13 mouse cellular contexts compared by ENCODE assay signal in the genomic region with DNA sequence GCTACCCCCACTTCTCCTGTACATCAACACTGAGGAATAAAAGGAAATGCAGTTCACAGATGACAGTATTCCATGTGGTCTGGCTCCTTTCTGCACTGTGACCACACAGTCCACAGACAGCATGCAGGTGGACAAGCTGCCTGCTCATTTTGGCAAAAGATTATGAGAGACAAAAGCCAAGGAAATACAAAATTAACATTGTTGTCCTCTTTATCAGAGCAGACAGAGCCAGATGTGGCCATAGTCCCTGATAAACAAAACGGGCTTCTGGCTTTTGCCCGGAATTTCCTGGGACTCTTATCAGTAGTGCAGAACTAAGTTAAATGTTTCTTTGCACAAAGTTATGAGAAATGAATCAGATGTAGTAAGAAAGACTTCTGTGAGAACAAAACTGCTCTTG.
DNase-seq lines count a peak whose midpoint lies in the region; ATAC-seq and TF ChIP-seq lines count a peak whose summit lies in the region.
"Had no signal": no experiment of that assay in that cellular context is flagged by ENCODE, and none has a peak within 500 bp of the region (broad histone marks: within the 10 kb centered on the region; RNA-seq: fewer than 3 reads in every experiment).

No protein-coding gene starts in this region.

- no peak overlapping the region for H3K4me3 ChIP-seq in kidney, adult 2 months (ENCODE audit: insufficient read depth, low read depth, low read length)
- no peak overlapping the region for H3K4me3 ChIP-seq in MEL (ENCODE audit: control insufficient read depth in 1 of 2, insufficient read depth in 1 of 2, low read depth in 2 of 2, low read length in 2 of 2)
- H3K4me3 ChIP-seq in liver, embryonic 13.5 days (replicated peaks) = no peak overlapping the region
- H3K4me3 ChIP-seq in left cerebral cortex, adult 2 months = no peak overlapping the region
- H3K4me3 ChIP-seq in forebrain, embryonic 14.5 days (ENCODE audit: low read depth, low read length) = no peak overlapping the region
- H3K4me3 ChIP-seq: hindbrain, embryonic 13.5 days; midbrain, embryonic 10.5 days had no signal

- H3K27me3 ChIP-seq in kidney, adult 2 months (replicated peaks; ENCODE audit: control insufficient read depth, insufficient read depth, low read length) = no peaks in the 10 kb centered on the region
- no peaks in the 10 kb centered on the region for H3K27me3 ChIP-seq in MEL (ENCODE audit: control insufficient read depth in 1 of 2, insufficient read depth in 2 of 2, low read length in 2 of 2)
- no peaks in the 10 kb centered on the region for H3K27me3 ChIP-seq in liver, embryonic 13.5 days
- no peaks in the 10 kb centered on the region for H3K27me3 ChIP-seq in forebrain, embryonic 14.5 days (replicated peaks; ENCODE audit: control insufficient read depth, insufficient read depth, low read length)
- H3K27me3 ChIP-seq: hindbrain, embryonic 13.5 days; Patski had no signal

- peak overlapping the region; percentile 69 for H3K4me2 ChIP-seq in liver, embryonic 13.5 days
- H3K4me2 ChIP-seq in forebrain, embryonic 14.5 days (ENCODE audit: low read length) = no peak overlapping the region
- H3K4me2 ChIP-seq: hindbrain, embryonic 13.5 days had no signal

- peak; percentile 55 for ATAC-seq in liver, embryonic 13.5 days (ENCODE audit: low read depth)
- no peak for ATAC-seq in forebrain, embryonic 14.5 days
- ATAC-seq: CD4-positive, CD25-positive, alpha-beta regulatory T cell, adult 4 months; Patski had no signal

- DNase-seq in kidney, adult 2 months = peak; percentile 14
- no peak for DNase-seq in kidney, postnatal 36 days
- peak; percentile 77 for DNase-seq in MEL (ENCODE audit: low read depth, low spot score)
- peak; percentile 88 for DNase-seq in c-Kit-positive CD71-positive TER-119-negative erythroid progenitor cells, embryonic 14.5 days (ENCODE audit: low read depth)
- peak; percentile 63 for DNase-seq in liver, embryonic 13.5 days
- DNase-seq in embryo, embryonic 9.5 days (ENCODE audit: extremely low spot score) = no peak
- no peak for DNase-seq in left cerebral cortex, adult 2 months (ENCODE audit: extremely low spot score in 1 of 2, low spot score in 2 of 2)
- DNase-seq in forebrain, embryonic 14.5 days (ENCODE audit: low spot score) = no peak
- DNase-seq: lung, adult 18-20 months had no signal

- 34% methylated on average over 2 of the region's 2 CpGs for WGBS in kidney, adult 2 months
- 5% methylated on average over 2 of the region's 2 CpGs for WGBS in liver, embryonic 13.5 days (ENCODE audit: insufficient replicate concordance)
- WGBS in forebrain, embryonic 14.5 days = 88% methylated on average over 2 of the region's 2 CpGs

- H3K79me2 ChIP-seq in MEL (ENCODE audit: control insufficient read depth, insufficient read depth, low read length, poor library complexity) = no peaks in the 10 kb centered on the region

- peaks cover 39% of the 10 kb centered on the region for H3K4me1 ChIP-seq in kidney, adult 2 months (ENCODE audit: control insufficient read depth, insufficient read depth, low read length)
- H3K4me1 ChIP-seq in MEL (ENCODE audit: control insufficient read depth in 1 of 2, insufficient read depth in 2 of 2, low read length in 2 of 2) = peaks cover 15 to 33% of the 10 kb centered on the region in 2 experiments
- peaks cover 79% of the 10 kb centered on the region for H3K4me1 ChIP-seq in liver, embryonic 13.5 days (replicated peaks)
- H3K4me1 ChIP-seq in forebrain, embryonic 14.5 days (ENCODE audit: control insufficient read depth, insufficient read depth, low read length) = no peaks in the 10 kb centered on the region; the same call in 1 of the 2 replicates

- no peak overlapping the region for H3K9ac ChIP-seq in MEL (ENCODE audit: control insufficient read depth, low read depth, low read length, poor library complexity, severe bottlenecking)
- H3K9ac ChIP-seq in liver, embryonic 13.5 days = peak overlapping the region; percentile 30; the same call in 1 of the 2 replicates
- H3K9ac ChIP-seq in forebrain, embryonic 14.5 days (ENCODE audit: low read length) = no peak overlapping the region
- H3K9ac ChIP-seq: hindbrain, embryonic 13.5 days had no signal

- TF ChIP-seq RAD21 in MEL (IDR thresholded peaks at IDR 0.05; ENCODE audit: low read depth, low read length) = no peak

- H3K27ac ChIP-seq in kidney, adult 2 months (ENCODE audit: insufficient read depth, low read depth, low read length) = no peak overlapping the region
- H3K27ac ChIP-seq in MEL (ENCODE audit: control insufficient read depth, low read depth, low read length) = peak overlapping the region; percentile 53
- H3K27ac ChIP-seq in liver, embryonic 13.5 days = peak overlapping the region; percentile 91
- no peak overlapping the region for H3K27ac ChIP-seq in left cerebral cortex, adult 2 months
- no peak overlapping the region for H3K27ac ChIP-seq in forebrain, embryonic 14.5 days (ENCODE audit: low read depth, low read length)
- H3K27ac ChIP-seq: hindbrain, embryonic 13.5 days; midbrain, embryonic 10.5 days had no signal

- no peaks in the 10 kb centered on the region for H3K36me3 ChIP-seq in kidney, adult 2 months (ENCODE audit: control insufficient read depth, insufficient read depth, low read length)
- H3K36me3 ChIP-seq in MEL (ENCODE audit: control insufficient read depth in 1 of 2, insufficient read depth in 2 of 2, low read length in 2 of 2) = peaks cover 0 to 26% of the 10 kb centered on the region in 2 experiments; a peak in 3 of 4 replicates
- H3K36me3 ChIP-seq in liver, embryonic 13.5 days = peaks cover 5% of the 10 kb centered on the region; the same call in 1 of the 2 replicates
- H3K36me3 ChIP-seq in forebrain, embryonic 14.5 days (ENCODE audit: control insufficient read depth, insufficient read depth, low read length) = peaks cover 3% of the 10 kb centered on the region; the same call in 1 of the 2 replicates

- intact Hi-C loops in left cerebral cortex, adult 2 months (cut with DNase I) = no loop called here

- peak; percentile 95 to 96 for TF ChIP-seq EP300 in MEL (IDR thresholded peaks at IDR 0.05; ENCODE audit: low read depth in 1 of 2, low read length in 2 of 2)

- H3K9me3 ChIP-seq in MEL (replicated peaks; ENCODE audit: insufficient read depth, low read length) = no peaks in the 10 kb centered on the region
- H3K9me3 ChIP-seq in liver, embryonic 13.5 days (replicated peaks) = no peaks in the 10 kb centered on the region
- H3K9me3 ChIP-seq in forebrain, embryonic 14.5 days (replicated peaks; ENCODE audit: control insufficient read depth, low read length) = no peaks in the 10 kb centered on the region
- H3K9me3 ChIP-seq: hindbrain, embryonic 13.5 days; midbrain, embryonic 10.5 days had no signal

- no peak for TF ChIP-seq CTCF in kidney, adult 2 months (conservative IDR thresholded peaks at IDR 0.05; ENCODE audit: insufficient read depth, insufficient read length, low read depth, low read length)
- TF ChIP-seq CTCF in MEL (IDR thresholded peaks at IDR 0.05 in 2 of 3, conservative IDR thresholded peaks at IDR 0.05 in 1 of 3; ENCODE audit: control insufficient read depth in 1 of 3, insufficient read depth in 1 of 3, low read depth in 2 of 3, low read length in 3 of 3, poor library complexity in 1 of 3, severe bottlenecking in 1 of 3) = no peak
- TF ChIP-seq CTCF in left cerebral cortex, adult 2 months (IDR thresholded peaks at IDR 0.05) = no peak

- TF ChIP-seq POLR2A in kidney, adult 2 months (IDR thresholded peaks at IDR 0.05; ENCODE audit: low read depth, low read length) = no peak
- no peak for TF ChIP-seq POLR2A in MEL (IDR thresholded peaks at IDR 0.05; ENCODE audit: control insufficient read depth in 1 of 2, insufficient read depth in 1 of 2, low read depth in 1 of 2, low read length in 2 of 2, poor library complexity in 1 of 2)

TF ChIP-seq in MEL, 35 proteins besides CTCF, POLR2A, EP300 and RAD21 (continues in another document):
- no peak for TF ChIP-seq ZMIZ1 (IDR thresholded peaks at IDR 0.05; ENCODE audit: low read depth, low read length)
- no peak for TF ChIP-seq NRF1 (IDR thresholded peaks at IDR 0.05; ENCODE audit: insufficient read depth, low read depth, low read length, poor library complexity, severe bottlenecking)
- no peak for TF ChIP-seq MAZ (IDR thresholded peaks at IDR 0.05; ENCODE audit: low read depth, low read length)
- TF ChIP-seq MXI1 (IDR thresholded peaks at IDR 0.05; ENCODE audit: low read depth, low read length) = peak; percentile 84
- TF ChIP-seq POLR2AphosphoS5 (IDR thresholded peaks at IDR 0.05; ENCODE audit: borderline replicate concordance, low read depth, low read length) = no peak
- TF ChIP-seq ELF1 (IDR thresholded peaks at IDR 0.05; ENCODE audit: low read depth, low read length) = 0 out of 2 replicates have a peak, but pooled peaks have one; percentile 18
- TF ChIP-seq MEF2A (IDR thresholded peaks at IDR 0.05; ENCODE audit: extremely low read depth, insufficient replicate concordance, low read depth, low read length, poor library complexity, severe bottlenecking) = peak; percentile 46; the same call in 1 of the 2 replicates
- TF ChIP-seq MYB (IDR thresholded peaks at IDR 0.05; ENCODE audit: low read depth, low read length) = peak; percentile 73; the same call in 1 of the 2 replicates
- no peak for TF ChIP-seq SMC3 (IDR thresholded peaks at IDR 0.05; ENCODE audit: low read depth, low read length)
- peak; percentile 85 for TF ChIP-seq RCOR1 (IDR thresholded peaks at IDR 0.05; ENCODE audit: low read depth, low read length)
- TF ChIP-seq MYC (IDR thresholded peaks at IDR 0.05; ENCODE audit: low read depth, low read length) = peak; percentile 40; the same call in 1 of the 2 replicates
- no peak for TF ChIP-seq GABPA (IDR thresholded peaks at IDR 0.05; ENCODE audit: low read depth, low read length)
- TF ChIP-seq POLR2AphosphoS2 (IDR thresholded peaks at IDR 0.05; ENCODE audit: low read length) = no peak
- TF ChIP-seq NELFE (IDR thresholded peaks at IDR 0.05; ENCODE audit: low read depth, low read length) = no peak
- no peak for TF ChIP-seq E2F4 (IDR thresholded peaks at IDR 0.05; ENCODE audit: borderline replicate concordance, low read depth, low read length)
- TF ChIP-seq SIN3A (IDR thresholded peaks at IDR 0.05; ENCODE audit: low read length) = peak; percentile 89
- TF ChIP-seq HCFC1 (IDR thresholded peaks at IDR 0.05; ENCODE audit: low read depth, low read length) = no peak
- peak; percentile 98 for TF ChIP-seq TCF12 (IDR thresholded peaks at IDR 0.05; ENCODE audit: low read depth, low read length)
- TF ChIP-seq JUND (IDR thresholded peaks at IDR 0.05; ENCODE audit: low read depth, low read length) = no peak
- TF ChIP-seq ZNF384 (IDR thresholded peaks at IDR 0.05; ENCODE audit: low read depth, low read length) = no peak
- TF ChIP-seq TAL1 (IDR thresholded peaks at IDR 0.05; ENCODE audit: low read length) = peak; percentile 87
- TF ChIP-seq CHD1 (IDR thresholded peaks at IDR 0.05; ENCODE audit: low read depth, low read length) = no peak
- TF ChIP-seq MAX (IDR thresholded peaks at IDR 0.05; ENCODE audit: low read length) = no peak; the same call in 1 of the 2 replicates
- no peak for TF ChIP-seq KAT2A (conservative IDR thresholded peaks at IDR 0.05; ENCODE audit: low read depth, low read length)
- TF ChIP-seq USF1 (IDR thresholded peaks at IDR 0.05; ENCODE audit: low read depth, low read length) = no peak

Comparison
In these comparisons a context has a peak if more than half of its experiments do, and no peak if none do; other contexts are left out.
1. DNase-seq: peak in kidney, adult 2 months (single experiment), MEL (single experiment), c-Kit-positive CD71-positive TER-119-negative erythroid progenitor cells, embryonic 14.5 days (single experiment) and liver, embryonic 13.5 days (single experiment); none in kidney, postnatal 36 days (0 of 2), embryo, embryonic 9.5 days (single experiment), left cerebral cortex, adult 2 months (0 of 2) and forebrain, embryonic 14.5 days (single experiment).
2. H3K27ac ChIP-seq: peak in MEL (single experiment) and liver, embryonic 13.5 days (single experiment); none in kidney, adult 2 months (single experiment), left cerebral cortex, adult 2 months (single experiment) and forebrain, embryonic 14.5 days (single experiment).